Mouse (Mus musculus) frontal cortex, postnatal 25 days (tissue): ENCODE results near the gene Rps19.
A peak's percentile ranks its signal among the peaks of the same experiment; 100 is the strongest.

Source experiments
- DNase-seq, 2 experiments: peaks; one replicate each; pipeline ENCODE4 v3.0.0; 2022; ENCODE audit warnings: low spot score in 2 of 2

Gene Rps19

DNA sequence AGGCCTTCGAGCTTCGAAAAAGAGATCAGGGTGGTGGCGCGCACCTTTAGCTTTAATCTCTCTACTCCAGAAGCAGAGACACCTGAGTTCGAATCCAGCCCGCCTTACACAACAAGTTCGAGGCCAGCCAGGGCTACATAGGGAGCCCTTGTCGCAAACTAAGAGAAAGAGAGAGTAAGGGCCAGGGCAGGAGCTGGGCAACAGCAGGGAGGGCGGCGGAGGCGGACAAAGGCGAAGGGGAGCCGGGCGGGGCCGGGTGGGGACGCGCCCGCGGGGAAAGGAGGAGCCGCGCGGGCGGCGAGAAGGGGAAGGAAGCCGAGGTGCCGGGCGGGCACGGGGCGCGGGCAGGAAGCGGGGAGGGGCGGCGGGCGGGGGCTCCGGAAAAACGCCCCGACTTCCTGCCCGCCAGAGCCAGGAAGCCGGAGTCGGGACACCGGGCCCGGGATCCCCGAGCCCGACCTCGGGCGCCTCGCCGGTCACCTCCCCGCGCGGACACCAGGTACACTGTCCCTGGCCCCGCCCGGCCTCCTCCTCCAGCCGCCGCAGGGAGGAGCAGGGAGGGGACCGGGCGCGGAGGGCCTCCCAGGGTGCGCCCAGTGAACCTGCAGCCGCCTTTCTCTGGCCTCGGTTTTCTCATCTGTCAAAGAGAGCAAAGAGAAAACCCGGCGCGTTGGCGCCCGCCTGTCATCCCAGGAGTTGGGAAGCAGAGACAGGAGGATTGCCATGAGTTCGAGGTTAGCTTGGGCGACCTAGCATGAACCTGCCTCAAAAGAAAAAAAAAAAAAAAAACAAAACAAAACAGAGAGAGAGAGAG, 18.7 kb downstream of the Rps19 start, which contains the start of gene Arhgef1:
Arhgef1 (plus strand) TSS at position 283 of the 814 bp plus-strand sequence.
- no peak for DNase-seq

DNA sequence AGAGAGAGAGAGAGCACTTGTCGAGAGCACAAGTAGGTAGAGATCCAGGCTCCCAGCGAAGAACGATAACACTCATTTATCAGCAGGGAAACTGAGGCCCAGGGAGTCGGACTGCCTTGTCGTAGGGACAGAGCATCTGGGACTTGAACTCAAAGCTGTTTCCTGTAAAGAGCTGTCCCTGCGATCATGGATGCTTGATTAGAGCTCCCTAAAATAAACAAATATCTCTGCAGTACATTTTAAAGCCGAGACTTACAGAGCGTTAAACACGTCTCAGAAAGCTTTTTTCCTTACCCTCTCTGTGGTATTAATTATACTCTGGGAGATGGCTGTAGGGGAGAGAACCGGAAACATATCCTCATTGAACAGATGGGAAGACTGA, 19.3 kb downstream of the Rps19 start:
- no peak for DNase-seq

DNA sequence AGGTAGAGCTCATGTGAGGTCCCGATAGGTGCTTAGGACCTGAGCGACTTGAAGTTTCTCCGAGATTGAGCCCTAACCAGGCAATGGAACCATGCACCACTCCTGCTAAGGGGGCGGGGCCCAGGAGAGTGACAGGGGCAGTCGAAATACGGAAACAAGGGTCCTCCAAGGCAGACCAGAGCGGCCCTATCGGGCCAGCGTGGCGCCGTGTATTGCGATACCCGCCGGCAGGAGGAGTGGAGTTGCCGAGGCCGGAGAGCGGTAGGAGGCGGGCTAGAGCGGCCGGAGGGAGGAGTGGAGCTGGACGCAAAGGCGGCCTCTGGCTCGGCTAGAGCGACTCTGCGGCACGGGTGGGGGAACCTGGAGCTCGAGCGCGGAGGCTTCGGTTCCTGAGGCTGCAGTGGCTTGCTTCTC, 19.9 kb downstream of the Rps19 start:
- peak; percentile 93 to 94 for DNase-seq

DNA sequence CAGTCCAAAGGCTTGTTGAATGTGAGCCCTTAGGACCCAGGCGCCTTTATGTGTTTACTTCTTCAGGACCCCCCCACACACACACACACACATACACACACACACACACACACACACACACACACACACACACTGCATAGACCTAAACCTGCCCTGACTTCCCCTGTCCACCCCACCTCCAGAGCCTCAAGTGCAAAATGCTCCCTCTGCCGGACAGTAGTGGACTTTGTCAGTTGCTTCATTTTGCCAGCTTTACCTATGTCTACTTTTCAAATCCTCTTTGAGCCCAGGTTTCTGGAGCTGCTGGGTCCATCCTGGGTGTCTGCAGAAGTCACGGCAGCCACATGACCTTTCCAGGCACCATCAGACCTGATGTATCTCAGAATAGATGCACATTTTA, 20.8 kb downstream of the Rps19 start:
- DNase-seq: no peak

DNA sequence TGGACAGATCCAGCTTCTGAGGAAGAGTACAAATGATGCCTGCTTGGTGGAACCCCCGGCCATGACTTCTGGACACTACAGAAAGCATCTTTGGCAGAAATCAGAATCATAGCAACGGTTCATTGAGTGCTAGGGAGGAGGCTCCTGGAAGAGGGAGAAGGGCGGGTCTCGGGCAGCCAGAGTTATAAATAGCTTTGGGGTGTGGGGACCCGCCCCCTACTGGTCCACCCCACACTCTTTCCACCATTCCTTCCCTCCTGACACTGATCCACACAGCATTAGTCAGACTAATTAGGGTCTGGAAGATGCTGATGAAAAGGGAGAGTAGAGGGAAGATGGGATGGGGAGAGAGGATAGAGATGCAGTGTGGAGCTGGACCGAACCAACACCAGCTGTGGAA, 22.4 kb downstream of the Rps19 start:
- DNase-seq: no peak

DNA sequence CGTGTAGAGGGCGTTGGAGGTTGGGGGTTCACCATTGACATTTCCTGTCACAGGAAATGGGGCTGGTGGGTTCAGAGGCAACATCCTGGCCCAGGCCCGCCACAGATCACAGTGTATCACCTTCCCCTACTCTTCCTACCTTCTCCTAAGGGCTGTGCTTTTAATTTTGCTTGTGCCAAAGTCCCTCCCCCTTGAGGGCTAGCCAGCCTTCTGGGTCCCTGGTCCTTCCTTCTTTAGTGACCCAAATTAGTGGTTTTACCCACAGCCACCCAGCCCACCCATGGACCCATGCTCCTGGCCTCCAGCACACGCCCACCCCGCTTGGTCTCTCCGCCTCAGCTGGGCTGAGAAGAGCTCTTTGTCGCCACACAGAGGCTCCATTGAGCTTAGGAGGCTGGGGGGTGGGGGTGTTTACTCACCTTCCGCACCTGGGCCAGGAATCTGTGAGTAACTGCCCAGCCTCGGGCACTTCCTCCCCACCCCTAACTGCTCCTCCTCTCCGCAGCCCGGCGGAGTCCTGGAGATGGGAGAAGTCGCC, 23.1 kb downstream of the Rps19 start:
- no peak for DNase-seq

DNA sequence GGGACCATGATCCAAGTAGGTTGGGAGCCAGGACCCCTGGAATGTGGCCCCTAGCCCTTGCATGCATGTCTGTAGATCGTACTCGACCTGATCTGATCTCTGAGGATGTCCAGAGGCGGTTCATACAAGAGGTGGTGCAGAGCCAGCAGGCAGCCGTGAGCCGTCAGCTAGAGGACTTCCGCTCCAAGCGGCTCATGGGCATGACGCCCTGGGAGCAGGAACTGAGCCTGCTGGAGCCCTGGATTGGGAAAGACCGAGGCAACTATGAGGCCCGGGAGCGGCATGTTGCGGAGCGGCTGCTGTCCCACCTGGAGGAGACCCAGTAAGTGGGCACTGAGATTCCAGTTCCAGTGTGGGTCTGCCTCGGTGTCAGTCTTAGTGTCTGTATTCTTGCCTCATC, 28.3 kb downstream of the Rps19 start:
- DNase-seq: no peak

DNA sequence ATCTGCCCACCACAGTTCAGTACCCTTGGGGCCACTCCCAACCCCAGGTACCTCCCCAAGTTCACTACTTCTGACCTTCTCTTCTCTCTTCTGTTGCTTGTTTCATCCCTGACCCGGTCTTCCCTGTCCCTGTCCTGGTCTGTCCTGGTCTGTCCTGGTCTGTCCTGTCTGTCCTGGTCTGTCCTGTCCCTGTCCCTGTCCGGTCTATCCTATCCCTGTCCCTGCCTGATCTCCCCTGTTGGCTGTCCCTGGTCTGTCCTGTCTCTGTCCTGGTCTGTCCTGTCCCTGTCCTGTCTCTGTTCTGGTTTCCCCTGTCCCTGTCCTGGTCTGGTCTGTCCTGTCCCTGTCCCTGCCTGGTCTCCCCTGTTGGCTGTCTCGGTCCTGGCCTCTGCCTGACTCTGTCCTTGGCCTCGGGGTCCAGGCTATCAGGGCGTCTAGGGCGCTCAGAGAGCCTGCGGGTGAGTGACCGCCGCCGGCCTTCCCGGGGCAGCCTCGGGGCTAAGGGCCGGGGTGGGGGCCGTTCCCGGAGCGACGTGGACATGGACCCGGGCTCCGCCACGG, 34.7 kb downstream of the Rps19 start:
- DNase-seq: no peak

DNA sequence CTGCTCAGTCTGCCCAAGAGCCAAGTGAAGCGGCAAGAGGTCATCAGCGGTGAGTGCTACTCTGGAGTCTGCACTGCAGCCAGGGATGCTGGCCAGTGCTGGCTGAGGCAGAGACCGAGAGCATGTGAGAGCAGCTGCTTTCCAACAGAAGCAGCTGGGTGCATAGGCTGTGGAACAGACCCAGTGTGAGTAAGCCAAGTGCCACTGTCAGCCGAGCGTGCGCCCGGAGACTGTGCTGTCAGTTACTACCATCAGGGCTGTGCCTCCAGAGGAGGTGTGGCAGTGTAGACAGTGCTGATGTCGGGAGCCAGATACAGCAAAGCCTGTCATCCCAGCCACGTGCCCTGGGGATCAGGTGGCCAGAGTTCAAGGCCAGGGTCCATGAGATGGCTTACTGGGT, 35.6 kb downstream of the Rps19 start:
- no peak for DNase-seq

DNA sequence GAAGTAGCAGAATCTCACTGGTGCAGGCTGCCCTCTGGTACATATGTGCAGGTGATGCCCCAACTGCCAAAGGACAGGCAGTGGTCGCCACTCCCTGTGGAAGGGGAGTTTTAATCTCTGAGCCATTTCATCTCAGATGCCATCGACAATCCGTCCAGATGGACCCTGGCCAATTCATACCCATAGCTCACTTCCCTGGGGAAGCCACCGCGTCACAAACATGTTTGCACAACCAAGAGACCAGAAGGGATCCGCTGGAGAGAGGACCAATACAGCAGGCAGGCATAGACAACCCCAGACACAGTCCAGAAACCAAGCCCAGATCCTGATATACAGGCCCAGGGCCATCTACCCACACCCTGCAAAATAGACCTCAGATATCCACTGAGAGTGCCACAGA, 46.3 kb downstream of the Rps19 start:
- no peak for DNase-seq

DNA sequence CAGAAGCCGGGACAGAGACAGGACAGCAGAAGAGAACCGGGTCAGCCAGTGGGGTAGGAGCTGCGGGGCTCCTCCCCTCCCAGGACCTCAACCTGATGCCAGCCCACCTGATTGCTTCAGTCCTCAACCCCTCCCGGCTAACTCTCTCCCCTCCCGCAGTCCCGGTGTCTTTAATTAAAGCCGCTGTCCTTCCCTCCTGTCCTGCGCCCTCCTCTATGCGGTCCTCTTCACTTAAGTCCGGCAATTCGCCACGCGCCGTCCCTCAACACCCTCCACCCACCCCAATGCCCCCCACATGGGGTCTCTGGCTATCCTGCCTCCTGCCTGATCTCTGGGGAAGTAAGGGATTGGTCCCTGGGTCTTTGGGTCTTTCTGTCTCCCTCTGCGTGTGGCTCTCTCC, 47.5 kb downstream of the Rps19 start:
- no peak for DNase-seq
